Mouse (Mus musculus): ENCODE results near the gene Gfy. TPM values are rescaled to one million over a fixed set of nuclear protein-coding genes. Genes with fewer than 3 reads are reported as not detected.

Gfy gene
- polyA plus RNA-seq (2016; fragmentation: Nextera tagmentation; extraction: Ambion mirVana), result 0.10 and 0.29 TPM in 2 replicates

DNA sequence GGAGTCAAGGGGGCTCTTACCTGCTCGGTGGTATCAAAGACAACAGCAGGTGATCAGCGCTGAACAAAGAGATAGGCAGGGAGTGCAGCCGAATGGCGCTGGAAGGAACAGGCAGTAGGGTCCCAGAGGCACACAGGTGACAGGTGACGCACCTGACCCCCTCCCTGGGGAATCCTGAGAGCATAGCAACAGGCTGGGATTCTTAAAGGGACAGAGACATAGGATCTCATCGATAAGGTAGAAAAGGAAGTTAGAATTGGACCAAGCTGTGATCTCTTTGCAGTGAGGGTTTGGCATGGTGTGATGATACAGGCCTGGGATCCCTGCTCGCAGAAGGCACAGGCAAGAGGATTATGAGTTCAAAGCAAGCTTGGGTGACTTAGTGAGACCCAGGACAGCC is at the start of gene Gfy:
Gfy (minus strand) TSS at position 101 of the 400 bp plus-strand sequence.
- H3K4me1 ChIP-seq, result peaks cover 47% of the 10 kb centered on the region
- no peaks in the 10 kb centered on the region for H3K36me3 ChIP-seq (replicated peaks)
- H3K9me3 ChIP-seq, result no peaks in the 10 kb centered on the region
- WGBS, result 25% methylated on average over 7 of the region's 7 CpGs
- no peak within 1 kb of the TSS for H3K27ac ChIP-seq (replicated peaks)
- H3K4me3 ChIP-seq, result no peak within 1 kb of the TSS
- H3K27me3 ChIP-seq (replicated peaks; ENCODE audit: low read depth, poor library complexity, severe bottlenecking), result peaks cover 100% of the 10 kb centered on the region
- DNase-seq (ENCODE audit: low spot score), result no peak

GRCm38 (mm10) chr7:45229046-45229445 is 49.7 kb upstream of the Gfy start:
- peaks cover 100% of the 10 kb centered on the region for H3K36me3 ChIP-seq (replicated peaks)
- H3K9me3 ChIP-seq, result no peaks in the 10 kb centered on the region
- peaks cover 22% of the 10 kb centered on the region for H3K4me1 ChIP-seq
- no peak overlapping the region for H3K4me3 ChIP-seq
- no peak overlapping the region for H3K27ac ChIP-seq (replicated peaks)
- 93% methylated on average over 8 of the region's 8 CpGs for WGBS
- 0 out of 2 replicates have a peak, but pooled peaks cover 8% of the 10 kb centered on the region for H3K27me3 ChIP-seq (replicated peaks; ENCODE audit: low read depth, poor library complexity, severe bottlenecking)
- DNase-seq (ENCODE audit: low spot score), result no peak

DNA sequence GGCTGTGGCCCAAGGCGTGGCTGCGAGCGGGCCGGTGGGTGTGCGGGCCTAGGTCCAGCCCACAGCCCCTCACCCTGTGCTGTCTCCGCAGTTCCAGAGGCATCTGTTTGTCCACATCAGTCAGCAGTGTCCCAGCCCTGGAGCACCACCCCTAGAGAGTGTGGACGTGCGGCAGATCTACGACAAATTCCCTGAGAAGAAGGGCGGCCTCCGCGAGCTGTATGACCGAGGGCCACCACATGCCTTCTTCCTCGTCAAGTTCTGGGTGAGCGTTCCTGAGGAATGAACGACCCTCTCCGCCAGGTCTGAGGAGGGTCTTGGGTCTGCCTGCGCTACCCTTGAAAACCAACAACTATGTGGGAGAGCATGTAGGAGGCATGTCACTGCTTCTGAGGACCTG is 49.2 kb upstream of the Gfy start:
- Histone ChIP-seq H3K9me3 (no peaks in the 10 kb centered on the region), H3K4me3 (no peak overlapping the region), H3K4me1 (peaks cover 17% of the 10 kb centered on the region), H3K27ac (replicated peaks) (no peak overlapping the region), H3K27me3 (replicated peaks; ENCODE audit: low read depth, poor library complexity, severe bottlenecking) (0 out of 2 replicates have a peak, but pooled peaks cover 8% of the 10 kb centered on the region), H3K36me3 (replicated peaks) (peaks cover 100% of the 10 kb centered on the region)
- 97% methylated on average over 18 of the region's 18 CpGs for WGBS
- DNase-seq (ENCODE audit: low spot score), result no peak

DNA sequence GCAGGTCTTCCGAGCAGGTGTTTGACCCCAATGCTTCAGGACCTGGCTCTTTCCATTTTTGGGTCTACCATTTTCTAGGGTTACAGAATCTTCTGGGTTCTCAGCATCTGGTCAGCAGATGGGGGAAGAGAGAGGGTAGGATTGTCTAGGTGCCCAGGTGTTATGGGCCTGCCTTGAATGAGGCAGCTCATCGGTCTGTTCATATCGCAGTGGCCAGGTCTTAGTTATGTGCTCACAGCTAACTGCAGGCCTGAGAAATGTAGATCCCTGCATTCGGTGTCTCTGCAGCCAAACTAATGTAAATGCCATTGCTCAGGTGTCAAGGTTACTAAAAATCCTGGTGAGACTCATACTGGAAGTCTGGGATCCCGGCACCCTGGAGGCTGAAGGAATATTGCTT is 47.1 kb upstream of the Gfy start:
- peaks cover 100% of the 10 kb centered on the region for H3K36me3 ChIP-seq (replicated peaks)
- H3K4me1 ChIP-seq, result no peaks in the 10 kb centered on the region
- DNase-seq (ENCODE audit: low spot score), result no peak
- H3K27me3 ChIP-seq (replicated peaks; ENCODE audit: low read depth, poor library complexity, severe bottlenecking), result no peaks in the 10 kb centered on the region
- 97% methylated on average over 5 of the region's 5 CpGs for whole genome bisulfite sequencing
- H3K4me3 ChIP-seq, result no peak overlapping the region
- no peaks in the 10 kb centered on the region for H3K9me3 ChIP-seq
- H3K27ac ChIP-seq (replicated peaks), result no peak overlapping the region

DNA sequence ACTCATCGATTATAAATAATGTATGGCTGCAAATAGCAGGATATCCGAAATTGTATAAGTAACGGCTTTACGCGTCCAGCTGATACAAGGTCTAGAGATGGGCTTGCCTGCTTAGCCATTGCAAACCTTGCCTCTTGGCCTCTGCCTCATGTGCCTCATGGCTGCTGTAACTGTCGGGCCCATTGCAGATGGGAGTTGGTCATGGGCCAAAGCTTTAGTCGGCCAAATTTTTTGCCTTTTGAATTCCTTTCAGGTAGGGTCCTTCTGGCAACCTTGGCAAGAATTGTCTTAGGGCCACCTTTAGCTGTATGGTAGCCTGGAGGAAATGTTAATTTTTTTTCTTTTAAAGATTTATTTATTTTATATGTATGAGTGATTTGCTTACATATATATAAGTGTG is 45.5 kb upstream of the Gfy start:
- no peaks in the 10 kb centered on the region for H3K27me3 ChIP-seq (replicated peaks; ENCODE audit: low read depth, poor library complexity, severe bottlenecking)
- WGBS, result 95% methylated on average over 7 of the region's 7 CpGs
- peaks cover 100% of the 10 kb centered on the region for H3K36me3 ChIP-seq (replicated peaks)
- no peak overlapping the region for H3K4me3 ChIP-seq
- H3K4me1 ChIP-seq, result 0 out of 2 replicates have a peak, but pooled peaks cover 6% of the 10 kb centered on the region
- no peak overlapping the region for H3K27ac ChIP-seq (replicated peaks)
- no peaks in the 10 kb centered on the region for H3K9me3 ChIP-seq
- no peak for DNase-seq (ENCODE audit: low spot score)

DNA sequence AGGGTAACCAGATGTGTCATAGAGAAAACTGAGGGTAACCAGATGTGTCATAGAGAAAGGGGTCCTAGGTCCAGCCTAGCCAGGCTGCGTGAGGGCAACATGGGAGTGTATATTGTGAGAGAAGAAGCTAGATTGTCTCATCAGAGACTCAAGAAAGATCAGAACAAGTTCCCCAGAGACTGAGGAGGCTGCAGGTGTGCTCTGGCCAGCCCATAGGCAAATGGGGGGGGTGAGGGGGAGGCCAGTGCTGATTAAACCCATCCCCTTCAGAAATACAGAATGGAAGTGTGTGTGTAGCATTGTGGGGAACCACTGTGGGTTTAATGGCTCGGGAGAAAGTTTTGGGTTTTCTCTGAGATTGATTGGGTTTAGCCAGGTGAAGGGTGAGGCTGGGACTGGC is 42.3 kb upstream of the Gfy start:
- Histone ChIP-seq H3K36me3 (replicated peaks) (peaks cover 99% of the 10 kb centered on the region), H3K4me1 (peaks cover 36% of the 10 kb centered on the region), H3K27me3 (replicated peaks; ENCODE audit: low read depth, poor library complexity, severe bottlenecking) (no peaks in the 10 kb centered on the region), H3K27ac (replicated peaks) (no peak overlapping the region), H3K4me3 (no peak overlapping the region), H3K9me3 (no peaks in the 10 kb centered on the region)
- no peak for DNase-seq (ENCODE audit: low spot score)
- 89% methylated on average over 2 of the region's 2 CpGs for WGBS

DNA sequence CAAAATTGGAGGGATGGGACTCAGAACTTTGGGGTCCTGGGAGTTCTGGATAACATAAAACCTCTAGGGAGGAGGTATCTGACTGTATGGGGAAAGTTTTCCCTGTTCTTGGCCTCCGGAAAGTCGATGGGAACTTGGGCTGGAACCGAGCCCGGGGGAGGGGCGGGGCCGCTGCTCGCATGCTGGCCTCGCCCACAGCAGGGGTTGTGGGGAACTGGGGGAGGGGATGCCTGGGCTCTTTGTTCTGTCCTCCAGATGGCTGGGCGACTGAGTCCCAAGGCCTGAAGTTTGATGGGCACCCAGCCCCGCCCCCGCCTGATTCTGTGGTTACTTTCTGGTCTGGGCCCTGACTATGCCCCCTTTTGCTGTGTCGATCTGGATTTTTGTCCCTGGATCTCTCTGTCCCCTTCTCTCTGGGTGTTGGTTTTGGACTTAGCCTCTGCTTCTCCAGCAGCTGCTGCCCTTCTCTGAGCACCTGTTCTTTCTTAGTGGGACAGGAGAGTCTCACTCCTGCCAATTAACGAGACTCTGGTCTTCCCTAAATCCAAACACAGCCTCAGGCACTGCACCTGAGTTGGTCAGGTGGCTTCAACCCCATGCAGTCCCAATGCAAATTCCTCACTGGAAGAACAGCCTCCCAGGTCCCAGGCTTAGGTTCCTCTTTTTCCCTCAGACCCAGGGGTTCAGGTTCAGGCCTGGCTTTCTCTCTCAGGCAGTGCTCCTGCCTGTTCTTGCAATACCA is 37.2 kb upstream of the Gfy start:
- Histone ChIP-seq H3K27me3 (replicated peaks; ENCODE audit: low read depth, poor library complexity, severe bottlenecking) (peaks cover 24% of the 10 kb centered on the region), H3K9me3 (no peaks in the 10 kb centered on the region), H3K4me1 (peaks cover 59% of the 10 kb centered on the region), H3K36me3 (replicated peaks) (peaks cover 49% of the 10 kb centered on the region), H3K4me3 (peak overlapping the region; percentile 84), H3K27ac (replicated peaks) (peak overlapping the region; percentile 99)
- WGBS, result under 1% methylated on average over 13 of the region's 13 CpGs
- DNase-seq (ENCODE audit: low spot score), result peak; percentile 96

GRCm38 (mm10) chr7:45215673-45216441 is 36.5 kb upstream of the Gfy start, which contains the start of gene Tead2:
Tead2 (plus strand) TSS chr7:45215753.
- under 1% methylated on average over 55 of the region's 55 CpGs for WGBS

GRCm38 (mm10) chr7:45213708-45214107 is 34.3 kb upstream of the Gfy start:
- 43% methylated on average over 5 of the region's 5 CpGs for WGBS
- DNase-seq (ENCODE audit: low spot score), result no peak
- Histone ChIP-seq H3K27me3 (replicated peaks; ENCODE audit: low read depth, poor library complexity, severe bottlenecking) (peaks cover 53% of the 10 kb centered on the region), H3K4me3 (peak overlapping the region; percentile 5; the same call in 1 of the 2 replicates), H3K4me1 (peaks cover 48% of the 10 kb centered on the region), H3K9me3 (no peaks in the 10 kb centered on the region), H3K27ac (replicated peaks) (no peak overlapping the region), H3K36me3 (replicated peaks) (peaks cover 20% of the 10 kb centered on the region)

More at GRCm38 (mm10) chr7:45215673-45216441, 36.5 kb upstream of the Gfy start, which contains the start of gene Tead2:
- peak within 1 kb of the TSS; percentile 99 for H3K27ac ChIP-seq (replicated peaks)
- DNase-seq (ENCODE audit: low spot score), result peak; percentile 90
- peaks cover 41% of the 10 kb centered on the region for H3K36me3 ChIP-seq (replicated peaks)
- H3K9me3 ChIP-seq, result no peaks in the 10 kb centered on the region
- H3K4me1 ChIP-seq, result peaks cover 63% of the 10 kb centered on the region
- H3K4me3 ChIP-seq, result peak within 1 kb of the TSS; percentile 84
- H3K27me3 ChIP-seq (replicated peaks; ENCODE audit: low read depth, poor library complexity, severe bottlenecking), result peaks cover 32% of the 10 kb centered on the region

DNA sequence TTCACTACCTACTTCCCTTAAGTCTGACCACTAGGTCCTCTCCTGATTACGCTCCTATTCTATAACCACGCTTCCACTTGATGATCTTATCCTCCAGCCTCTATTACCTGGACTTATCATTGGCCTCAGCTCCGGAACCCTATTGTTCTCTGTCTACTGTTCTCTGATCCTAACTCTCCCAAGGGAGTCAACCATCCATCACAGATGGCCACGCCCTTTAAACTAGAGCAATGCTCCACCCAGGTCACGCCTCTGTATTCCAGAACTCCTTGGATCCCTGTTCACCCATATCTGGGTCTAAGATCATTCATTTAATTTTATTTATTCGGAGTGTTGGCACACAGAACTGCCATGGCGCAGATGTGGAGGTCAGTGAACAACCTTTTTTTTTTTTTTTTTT is 33.0 kb upstream of the Gfy start:
- no peak overlapping the region for H3K4me3 ChIP-seq
- H3K36me3 ChIP-seq (replicated peaks), result peaks cover 6% of the 10 kb centered on the region
- H3K4me1 ChIP-seq, result peaks cover 34% of the 10 kb centered on the region
- H3K27me3 ChIP-seq (replicated peaks; ENCODE audit: low read depth, poor library complexity, severe bottlenecking), result peaks cover 54% of the 10 kb centered on the region
- 70% methylated on average over 7 of the region's 7 CpGs for WGBS
- H3K9me3 ChIP-seq, result no peaks in the 10 kb centered on the region
- no peak overlapping the region for H3K27ac ChIP-seq (replicated peaks)
- DNase-seq (ENCODE audit: low spot score), result no peak

- Histone ChIP-seq H3K4me3 (peak within 1 kb of the TSS; percentile 41), H3K27ac (replicated peaks) (no peak within 1 kb of the TSS), H3K9me3 (no peaks in the 10 kb centered on the region), H3K36me3 (replicated peaks) (peaks cover 1% of the 10 kb centered on the region; the same call in 1 of the 2 replicates), H3K4me1 (peaks cover 29% of the 10 kb centered on the region), H3K27me3 (replicated peaks; ENCODE audit: low read depth, poor library complexity, severe bottlenecking) (peaks cover 54% of the 10 kb centered on the region)
- 6% methylated on average over 17 of the region's 17 CpGs for WGBS
- no peak for DNase-seq (ENCODE audit: low spot score)
These were observed 32.5 kb upstream of the Gfy start, which contains the start of gene Dkkl1 for GRCm38 (mm10) chr7:45211851-45212251. Dkkl1 (minus strand) TSS chr7:45212147.

DNA sequence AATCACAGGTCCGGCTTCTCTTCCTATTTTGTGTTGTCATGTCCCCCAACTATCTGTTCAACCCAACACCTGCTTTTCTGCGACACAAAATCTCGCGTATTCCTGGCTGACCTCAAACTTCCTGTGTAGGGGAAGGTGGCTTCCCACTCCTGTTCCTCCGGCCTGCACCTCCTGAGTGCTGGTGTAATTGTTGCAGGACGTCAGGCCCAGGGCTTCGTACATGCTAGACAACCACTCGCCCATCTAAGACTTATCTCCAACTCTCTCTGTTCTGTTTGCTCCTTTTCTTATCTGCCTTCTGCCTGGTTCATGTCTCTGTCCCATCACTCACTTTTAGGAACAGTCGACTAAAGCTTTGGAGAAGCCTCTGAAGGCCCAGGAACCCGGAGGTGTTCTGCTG is 31.7 kb upstream of the Gfy start:
- no peaks in the 10 kb centered on the region for H3K36me3 ChIP-seq (replicated peaks)
- H3K4me1 ChIP-seq, result peaks cover 24% of the 10 kb centered on the region
- peaks cover 54% of the 10 kb centered on the region for H3K27me3 ChIP-seq (replicated peaks; ENCODE audit: low read depth, poor library complexity, severe bottlenecking)
- H3K27ac ChIP-seq (replicated peaks), result no peak overlapping the region
- DNase-seq (ENCODE audit: low spot score), result no peak
- WGBS, result 74% methylated on average over 10 of the region's 10 CpGs
- H3K9me3 ChIP-seq, result no peaks in the 10 kb centered on the region
- no peak overlapping the region for H3K4me3 ChIP-seq
